Mouse (Mus musculus): Measurements from ENCODE around the gene Eaf2.
A peak's percentile ranks its signal among the peaks of the same experiment; 100 is the strongest.
"Not testable (repeated sequence)": the region's sequence is repeated elsewhere in the genome, so short reads cannot be mapped to it uniquely, and the experiment has no call there.

Gene Eaf2

GRCm38 (mm10) chr16:36846894-36847293 lies 27.9 kb downstream of the Eaf2 start:
- not testable (repeated sequence) for ATAC-seq (ENCODE audit: low TSS enrichment)

DNA sequence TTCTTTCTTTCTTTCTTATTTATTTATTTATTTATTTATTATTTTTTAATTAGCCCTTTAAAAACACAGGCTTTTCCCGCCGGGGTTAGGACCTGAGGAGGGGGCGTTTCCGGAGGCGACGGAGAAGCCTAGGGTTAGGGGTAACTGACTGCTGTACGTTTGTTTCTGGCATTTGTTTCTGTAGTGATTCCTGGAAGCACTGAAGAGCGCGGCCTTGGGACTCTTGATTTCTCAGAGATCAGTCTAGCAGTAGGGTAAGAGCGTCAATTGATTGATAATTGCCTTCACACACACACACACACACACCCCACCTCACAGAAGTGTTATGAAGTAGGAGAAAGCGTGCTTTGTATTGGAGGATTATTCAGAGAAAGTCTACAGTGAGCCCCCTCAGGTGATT lies 46.0 kb downstream of the Eaf2 start:
- no peak for ATAC-seq (ENCODE audit: low TSS enrichment)

DNA sequence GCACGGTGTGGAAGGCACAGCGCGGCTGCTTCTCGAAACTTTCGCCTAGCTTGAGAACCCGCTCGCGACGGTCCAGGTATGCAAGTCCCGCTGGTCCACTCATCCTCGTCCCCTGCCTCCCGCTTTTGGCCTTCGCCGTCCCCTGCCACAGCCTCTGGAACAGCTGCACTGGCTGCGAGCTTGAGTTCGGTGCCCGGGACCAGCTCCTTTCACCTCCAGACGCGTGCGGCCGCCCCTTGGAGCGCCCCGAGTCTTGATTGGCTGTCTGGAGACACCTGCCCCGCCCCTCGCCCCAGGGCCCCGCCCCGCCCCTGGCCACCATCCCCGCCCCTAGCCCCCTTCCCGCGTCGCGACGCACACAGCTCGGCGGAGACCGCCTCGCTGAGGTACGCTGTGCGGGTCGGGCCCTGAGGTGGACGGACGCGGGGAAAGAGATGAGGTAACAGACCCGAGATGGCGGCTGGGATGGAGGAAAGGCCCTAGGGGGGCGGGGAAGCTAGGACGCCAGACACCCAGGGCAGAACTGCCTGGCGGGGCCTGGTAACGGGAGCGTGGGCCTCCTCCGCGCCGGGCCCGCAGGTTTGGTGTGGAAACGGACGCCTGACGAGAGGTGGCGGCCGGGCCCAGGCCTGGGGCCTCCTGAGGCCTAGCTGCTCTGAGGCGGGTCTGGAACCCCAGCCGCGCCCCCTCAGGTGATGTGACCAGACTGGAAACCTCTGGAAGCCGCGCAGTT lies 46.6 kb downstream of the Eaf2 start, which contains the start of gene Iqcb1:
Gene Iqcb1 (plus strand): TSS at position 332 of the 733 bp plus-strand sequence.
- peak; percentile 96 for ATAC-seq (ENCODE audit: low TSS enrichment)

GRCm38 (mm10) chr16:36827611-36828053 lies 47.2 kb downstream of the Eaf2 start:
- no peak for ATAC-seq (ENCODE audit: low TSS enrichment)

GRCm38 (mm10) chr16:36821474-36821873 lies 53.3 kb downstream of the Eaf2 start:
- no peak for ATAC-seq (ENCODE audit: low TSS enrichment)

GRCm38 (mm10) chr16:36820747-36821146 lies 54.1 kb downstream of the Eaf2 start:
- ATAC-seq (ENCODE audit: low TSS enrichment), result no peak

DNA sequence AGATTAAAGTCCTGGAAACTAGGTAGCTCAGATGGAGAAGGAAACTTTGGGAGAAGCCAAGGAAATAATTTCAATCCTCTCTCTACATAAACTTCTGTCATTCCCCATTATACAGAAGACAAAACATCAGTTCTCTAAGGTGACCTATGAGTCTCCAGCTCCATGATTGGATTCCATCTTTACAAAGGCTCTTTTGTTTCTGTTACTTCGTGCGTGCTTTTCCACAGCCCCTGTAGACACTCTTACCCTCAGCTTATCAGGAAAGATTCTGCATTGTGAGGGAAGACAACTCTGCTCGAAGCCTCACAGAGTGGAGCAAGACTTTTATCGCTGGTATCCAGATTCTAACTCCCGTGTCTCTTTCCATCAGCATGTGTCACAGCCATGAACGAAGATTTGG lies 54.8 kb downstream of the Eaf2 start:
- ATAC-seq (ENCODE audit: low TSS enrichment), result no peak

GRCm38 (mm10) chr16:36817321-36817926 lies 57.4 kb downstream of the Eaf2 start:
- peak; percentile 93 for ATAC-seq (ENCODE audit: low TSS enrichment)

- ATAC-seq (ENCODE audit: low TSS enrichment), result no peak
Measured at GRCm38 (mm10) chr16:36816916-36817315, 57.9 kb downstream of the Eaf2 start.

DNA sequence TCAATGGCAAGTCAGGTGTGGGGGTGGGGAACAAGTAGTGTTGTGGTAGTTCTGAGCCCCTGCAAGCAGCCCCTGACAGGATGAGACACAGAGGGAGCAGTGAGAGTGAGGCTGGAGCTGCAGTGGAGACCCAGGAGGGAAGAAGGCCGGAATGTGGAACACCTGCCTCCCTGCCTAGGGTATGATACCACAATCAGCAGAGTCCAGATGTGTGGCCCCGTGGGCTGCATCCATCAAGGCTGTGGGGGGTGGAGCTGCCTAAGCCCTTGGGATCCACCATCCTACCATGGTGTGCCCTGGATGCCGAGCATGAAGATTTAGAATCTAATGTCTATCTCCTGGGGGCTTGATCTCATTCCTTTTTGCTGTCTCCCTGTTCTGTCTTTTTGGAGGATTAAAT lies 61.1 kb downstream of the Eaf2 start:
- ATAC-seq (ENCODE audit: low TSS enrichment), result no peak

GRCm38 (mm10) chr16:36808616-36809015 lies 66.2 kb downstream of the Eaf2 start:
- no peak for ATAC-seq (ENCODE audit: low TSS enrichment)

GRCm38 (mm10) chr16:36802361-36802760 lies 72.4 kb downstream of the Eaf2 start:
- no peak for ATAC-seq (ENCODE audit: low TSS enrichment)

DNA sequence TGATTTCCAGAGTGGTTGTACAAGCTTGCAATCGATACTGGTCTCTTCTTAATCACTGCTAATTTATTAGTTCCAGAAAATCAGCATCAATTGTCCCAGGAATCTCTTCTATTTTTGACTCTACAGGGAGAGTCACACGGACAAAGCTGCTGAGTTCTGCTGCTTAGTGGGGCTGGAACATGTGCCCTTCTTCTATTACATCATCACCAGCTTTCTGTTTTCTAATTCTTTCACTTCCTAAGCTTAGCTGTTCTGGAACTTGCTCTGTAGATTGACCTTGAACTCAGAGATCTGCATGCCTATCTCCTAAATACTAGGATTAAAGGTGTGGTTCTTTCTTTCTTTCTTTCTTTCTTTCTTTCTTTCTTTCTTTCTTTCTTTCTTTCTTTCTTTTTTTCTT lies 76.5 kb downstream of the Eaf2 start:
- no peak for ATAC-seq (ENCODE audit: low TSS enrichment)

DNA sequence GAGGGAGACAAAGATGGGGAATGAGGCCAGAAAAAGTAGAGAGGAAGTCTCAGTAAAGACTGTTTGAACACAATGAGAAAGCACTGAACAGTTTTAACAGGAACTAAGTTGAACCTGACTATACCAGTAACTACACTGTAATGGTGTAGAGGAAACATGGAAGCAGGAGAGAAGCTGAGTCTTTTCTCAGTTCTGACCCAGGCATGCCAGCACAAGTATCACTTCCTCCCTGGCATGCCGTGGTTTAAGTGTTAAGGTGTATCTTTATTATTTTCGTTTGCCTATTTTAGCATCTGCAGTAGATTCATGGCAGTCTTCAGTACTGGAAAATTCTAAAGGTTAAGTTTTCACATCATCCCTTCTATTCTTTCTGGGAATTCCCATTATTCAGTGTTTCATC lies 79.8 kb downstream of the Eaf2 start:
- ATAC-seq (ENCODE audit: low TSS enrichment), result no peak

GRCm38 (mm10) chr16:36790166-36790565 lies 84.6 kb downstream of the Eaf2 start:
- ATAC-seq (ENCODE audit: low TSS enrichment), result no peak

- ATAC-seq (ENCODE audit: low TSS enrichment), result no peak
Measured at GRCm38 (mm10) chr16:36786466-36786865, 88.3 kb downstream of the Eaf2 start.

GRCm38 (mm10) chr16:36784594-36785313 lies 90.0 kb downstream of the Eaf2 start, which contains the start of gene Slc15a2:
TSS of gene Slc15a2 (minus strand) at chr16:36784962.
- ATAC-seq (ENCODE audit: low TSS enrichment), result peak; percentile 82

- ATAC-seq (ENCODE audit: low TSS enrichment), result no peak
Measured at GRCm38 (mm10) chr16:36784146-36784545, 90.7 kb downstream of the Eaf2 start.

- ATAC-seq (ENCODE audit: low TSS enrichment), result peak; percentile 31; the same call in 1 of the 2 replicates
Measured at GRCm38 (mm10) chr16:36775658-36776057, 99.1 kb downstream of the Eaf2 start.

- no peak for ATAC-seq (ENCODE audit: low TSS enrichment)
Measured at GRCm38 (mm10) chr16:36772996-36773395, 101.8 kb downstream of the Eaf2 start.

DNA sequence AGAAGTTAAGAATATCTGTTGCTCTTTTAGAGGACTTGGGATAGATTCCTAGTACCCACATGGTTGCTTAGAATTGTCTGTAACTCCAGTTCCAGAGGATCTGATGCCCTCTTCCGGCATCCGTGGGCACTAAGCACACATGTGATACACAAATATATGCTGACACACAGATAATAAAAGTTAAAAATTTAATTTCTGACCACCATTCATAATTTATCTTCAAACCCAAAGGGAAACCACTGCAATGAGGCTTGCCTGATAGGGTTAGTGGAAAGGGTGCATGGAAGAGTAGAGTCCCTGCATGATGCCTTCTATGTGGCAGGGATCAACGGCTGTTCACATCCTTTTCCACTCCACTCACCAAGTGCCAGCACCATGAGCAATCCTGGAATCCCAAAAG lies 103.1 kb downstream of the Eaf2 start:
- ATAC-seq (ENCODE audit: low TSS enrichment), result no peak

DNA sequence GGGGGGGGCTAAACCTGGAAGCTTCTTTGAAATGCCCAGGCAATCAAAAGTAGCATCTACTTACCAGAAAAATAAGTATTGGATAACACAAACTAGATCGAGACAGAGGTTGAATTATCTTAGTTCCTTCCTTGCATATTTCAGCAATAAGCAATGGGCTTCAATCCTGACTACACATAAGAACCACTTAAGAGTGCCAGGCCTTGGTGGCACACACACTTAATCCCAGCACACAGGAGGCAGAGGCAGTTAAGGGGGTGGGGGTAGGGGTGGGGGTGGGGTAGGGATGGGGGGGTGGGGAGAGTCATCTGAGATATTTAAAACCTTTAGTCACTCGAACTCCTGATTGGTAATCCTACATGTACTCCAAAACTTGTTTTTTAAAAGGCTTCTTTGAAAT lies 103.6 kb downstream of the Eaf2 start:
- no peak for ATAC-seq (ENCODE audit: low TSS enrichment)

DNA sequence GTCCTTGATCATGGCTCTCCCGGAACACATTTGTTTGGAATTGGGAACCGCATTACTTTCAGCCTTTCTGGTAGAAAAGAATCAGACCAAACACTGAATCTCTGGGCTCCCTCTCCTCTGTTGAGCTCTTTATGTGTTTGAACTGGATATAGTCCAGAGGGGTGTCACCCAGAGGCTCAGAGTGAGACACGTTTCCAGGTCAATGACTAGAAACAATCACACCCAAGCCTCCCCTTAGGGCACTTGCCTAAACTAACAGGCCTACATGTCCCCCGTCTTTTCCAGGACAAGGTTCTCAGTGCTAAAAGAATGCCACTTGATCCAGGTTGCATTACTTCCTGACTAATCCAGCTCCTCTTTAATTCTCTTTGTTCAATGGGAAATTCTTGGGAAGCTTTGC lies 104.0 kb downstream of the Eaf2 start:
- ATAC-seq (ENCODE audit: low TSS enrichment), result peak; percentile 23; the same call in 1 of the 2 replicates

Measured in frontal cortex, adult (tissue).